Mouse (Mus musculus): Measurements from ENCODE around the gene Camsap2. TPM values are rescaled to one million over a fixed set of nuclear protein-coding genes. Genes with fewer than 3 reads are reported as not detected.

Camsap2 gene
- total RNA-seq, 2 experiments from 2014 or later, result 17.7 to 24.2 TPM

DNA sequence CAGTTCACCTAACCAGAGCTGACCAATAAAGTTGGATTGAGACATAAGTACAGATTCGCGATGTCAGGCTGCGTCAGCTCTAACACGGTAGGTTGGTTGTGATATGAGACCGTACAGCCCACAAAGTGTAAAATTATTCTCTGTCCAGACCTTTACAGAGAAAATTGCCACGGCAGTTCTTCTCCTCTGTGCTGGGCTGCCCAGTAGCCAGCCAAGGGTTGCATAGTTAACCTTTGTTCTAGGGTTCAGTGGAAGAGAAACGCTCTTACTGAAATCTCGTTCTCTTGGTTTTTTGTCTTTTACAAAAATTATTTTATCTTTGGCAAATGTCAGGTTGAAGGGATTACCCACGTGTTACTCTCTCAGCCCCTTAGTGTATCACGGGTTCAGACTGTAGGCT, 123.5 kb downstream of the Camsap2 start:
- no peak for DNase-seq

DNA sequence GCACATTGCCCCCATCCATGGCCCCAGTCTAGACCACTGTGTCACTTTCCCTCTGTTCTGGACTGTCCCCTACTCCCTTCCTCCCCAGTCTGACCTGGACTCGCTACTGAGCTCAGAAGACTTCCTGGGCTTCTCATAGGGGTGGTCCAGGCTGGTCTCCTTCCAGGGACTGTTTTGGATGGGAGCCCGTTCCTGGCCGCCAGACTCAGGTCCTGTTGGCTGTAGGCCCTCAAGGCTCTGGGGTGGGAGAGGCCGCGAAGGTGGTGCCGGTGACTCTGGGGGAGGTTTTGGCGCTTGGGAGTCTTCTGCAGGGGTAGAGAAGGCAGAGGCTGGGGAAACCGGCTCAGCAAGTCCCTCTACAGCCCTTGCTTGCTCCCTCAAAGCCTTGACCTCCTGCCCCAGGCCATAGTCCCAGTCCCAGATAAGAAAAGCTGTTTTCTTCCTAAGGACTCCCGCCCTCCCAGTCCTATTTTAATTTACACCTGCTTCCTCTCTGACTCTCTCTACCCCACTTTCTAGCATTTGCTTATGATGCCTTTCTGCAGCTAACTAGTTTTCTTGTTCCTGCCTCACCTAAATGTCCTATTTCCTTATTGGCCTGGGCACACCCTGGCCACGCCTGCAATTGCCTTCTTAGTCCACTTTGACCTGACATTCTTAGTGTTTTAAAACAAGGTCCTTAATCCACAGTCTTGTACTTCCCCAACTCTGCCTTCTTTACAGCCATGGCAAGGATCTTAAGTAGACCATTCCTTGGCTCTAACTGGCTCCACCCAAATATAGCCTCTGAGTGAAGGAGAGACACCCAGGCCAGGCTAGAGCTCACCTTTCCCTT, 125.7 kb downstream of the Camsap2 start:
- no peak for DNase-seq

Other genes with a start within 250 kb of the Camsap2 start
- 1 to 10 TPM; 1.1 to 2.0 TPM for gene Kif21b, start 214.7 kb downstream of the Camsap2 start, total RNA-seq (2021)
- not detected for gene Mroh3, start 133.3 kb downstream of the Camsap2 start, total RNA-seq (2021)
- gene Inava, start 111.8 kb downstream of the Camsap2 start, total RNA-seq (2021), result under 1 TPM in 1 of 2 experiments, not detected in 1; 0.28 TPM
- gene Gpr25, start 85.2 kb downstream of the Camsap2 start, total RNA-seq (2021), result not detected
- gene Ddx59, start 69.2 kb upstream of the Camsap2 start, total RNA-seq (2021), result 10 to 100 TPM; 15.2 to 15.4 TPM
- gene Kif14, start 120.2 kb upstream of the Camsap2 start, total RNA-seq (2021), result 1 to 10 TPM; 1.7 to 2.6 TPM

Measured in gastrocnemius, postnatal 10 days (tissue).